Mouse (Mus musculus) left cerebral cortex, adult 8-10 months (tissue): ENCODE measurements around the gene Zcchc7. TPM values are rescaled to one million over a fixed set of nuclear protein-coding genes. Genes with fewer than 3 reads are reported as not detected.
"Not testable (repeated sequence)": the region's sequence is repeated elsewhere in the genome, so short reads cannot be mapped to it uniquely, and the experiment has no call there.

ENCODE experiments used
- DNase-seq, 2 experiments: peaks; one replicate each; pipeline ENCODE4 v3.0.0; 2022; ENCODE audit warnings: low spot score in 2 of 2
- total RNA-seq, 4 experiments: library from RNA; stranded (reverse); gene quantifications; 2 replicates each; pipeline ENCODE4 v1.2.4; 2022

The Zcchc7 gene
- total RNA-seq, 4 experiments from 2014 or later: 46.5 to 57.4 (median 51.1) TPM

DNA sequence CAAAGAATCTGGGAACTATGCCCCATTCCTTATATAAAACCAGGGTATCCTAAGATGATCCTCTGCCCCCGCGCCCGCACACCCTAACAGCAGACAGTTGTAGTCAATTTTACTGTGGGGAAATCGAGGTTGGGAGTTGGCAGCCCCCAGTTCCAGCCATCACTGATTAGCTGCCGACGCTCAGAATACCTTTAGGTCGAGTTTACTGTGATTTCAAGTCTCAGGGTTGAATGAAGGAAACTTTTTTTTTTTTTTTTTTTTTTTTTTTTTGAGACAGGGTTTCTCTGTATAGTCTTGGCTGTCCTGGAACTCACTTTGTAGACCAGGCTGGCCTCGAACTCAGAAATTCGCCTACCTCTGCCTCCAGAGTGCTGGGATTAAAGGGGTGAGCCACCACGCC is 1.5 kb downstream of the Zcchc7 start:
- DNase-seq: not testable (repeated sequence)

DNA sequence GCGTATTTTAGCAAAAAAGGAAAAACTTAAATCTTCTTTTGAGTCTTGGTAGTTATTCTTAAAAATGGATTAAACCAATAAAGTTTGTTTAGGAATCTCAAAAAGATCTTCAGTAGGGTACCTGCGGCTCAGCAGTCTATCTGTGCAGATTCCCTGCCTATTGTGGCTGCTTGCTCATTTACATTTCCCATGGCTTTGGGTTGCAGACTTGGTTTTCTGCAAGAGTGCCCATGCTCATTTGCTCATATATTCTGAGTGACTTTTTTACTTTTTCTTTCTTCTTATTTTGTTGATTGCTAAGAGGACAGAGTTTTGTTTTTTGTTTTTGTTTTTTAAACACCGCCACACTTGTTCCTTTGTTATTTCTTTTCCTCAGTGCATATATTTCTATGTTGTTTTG is 19.2 kb downstream of the Zcchc7 start:
- DNase-seq: no peak

DNA sequence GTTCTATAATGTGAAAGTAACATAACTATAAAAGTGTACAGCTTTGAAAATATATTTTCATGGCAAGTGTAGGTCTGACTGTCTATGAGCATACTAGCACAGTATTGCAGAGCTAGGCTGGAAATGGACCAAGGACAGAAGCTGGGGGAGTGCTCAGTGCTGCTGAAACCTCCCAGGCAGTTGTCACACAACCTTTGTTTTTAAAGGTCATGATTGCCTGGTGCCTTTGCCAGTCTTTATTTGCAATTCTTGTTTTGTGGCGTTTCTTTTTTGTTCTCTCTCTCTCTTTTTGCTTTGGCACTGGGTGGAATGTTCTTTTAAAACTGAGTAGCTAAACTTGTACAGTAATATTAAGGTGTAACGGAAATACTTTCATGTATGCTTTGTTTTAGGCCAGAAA is 21.0 kb downstream of the Zcchc7 start:
- no peak for DNase-seq

DNA sequence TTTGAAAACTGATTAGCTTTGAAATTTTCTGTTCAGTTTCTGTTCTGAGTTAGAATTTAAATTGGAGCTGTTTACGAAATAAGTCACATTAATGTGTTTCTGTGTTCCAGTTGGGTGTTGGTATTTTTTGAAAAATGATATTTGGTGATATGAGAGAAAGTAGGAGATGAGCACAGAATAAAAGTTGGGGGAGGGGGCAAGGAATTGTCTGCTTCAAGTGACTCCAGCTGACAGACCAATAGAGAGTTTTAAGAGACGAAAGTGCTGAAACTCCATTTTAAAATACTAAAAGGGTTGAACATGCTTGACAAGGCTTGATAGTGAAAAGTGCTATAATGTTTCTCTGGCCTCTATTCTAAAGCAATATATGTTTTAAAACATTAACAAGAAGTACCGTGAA is 21.4 kb downstream of the Zcchc7 start:
- DNase-seq: no peak

DNA sequence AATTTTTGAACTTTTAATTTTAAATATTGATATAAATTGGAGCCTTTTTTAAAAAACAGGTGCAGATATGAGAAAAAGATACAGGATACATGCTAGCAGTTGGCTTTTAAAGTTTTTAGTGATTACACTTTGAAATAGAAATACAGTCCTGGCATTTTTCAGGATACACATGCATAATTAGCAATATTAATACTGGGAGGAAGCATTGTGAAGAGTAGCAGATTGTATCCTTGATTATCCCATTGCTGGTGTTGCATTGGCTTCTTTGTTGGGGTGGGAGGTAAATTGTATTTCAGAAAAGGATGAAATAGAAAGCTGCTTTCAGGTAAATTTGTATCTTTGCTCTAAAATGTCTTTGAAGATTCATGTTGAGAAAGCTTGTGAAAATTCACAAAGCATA is 22.0 kb downstream of the Zcchc7 start:
- no peak for DNase-seq

DNA sequence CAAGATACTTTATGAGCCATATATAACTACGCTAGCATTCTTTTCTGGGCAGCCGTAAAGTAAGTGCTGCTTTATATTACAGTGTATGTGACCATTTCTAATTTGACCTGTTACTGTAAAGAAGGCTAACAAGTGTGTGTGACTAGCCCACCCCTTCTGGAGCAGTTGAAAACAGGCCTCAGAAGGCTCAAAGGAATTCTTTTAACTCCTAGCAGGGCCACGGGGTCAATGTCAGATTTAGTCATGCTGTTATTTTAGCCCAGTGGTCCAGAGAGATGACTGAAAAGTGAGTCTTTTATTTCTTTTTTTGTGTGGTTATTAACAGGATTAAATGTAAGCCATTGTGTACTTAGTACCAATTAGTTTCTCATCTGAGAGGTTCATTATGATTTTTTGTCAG is 22.6 kb downstream of the Zcchc7 start:
- no peak for DNase-seq

DNA sequence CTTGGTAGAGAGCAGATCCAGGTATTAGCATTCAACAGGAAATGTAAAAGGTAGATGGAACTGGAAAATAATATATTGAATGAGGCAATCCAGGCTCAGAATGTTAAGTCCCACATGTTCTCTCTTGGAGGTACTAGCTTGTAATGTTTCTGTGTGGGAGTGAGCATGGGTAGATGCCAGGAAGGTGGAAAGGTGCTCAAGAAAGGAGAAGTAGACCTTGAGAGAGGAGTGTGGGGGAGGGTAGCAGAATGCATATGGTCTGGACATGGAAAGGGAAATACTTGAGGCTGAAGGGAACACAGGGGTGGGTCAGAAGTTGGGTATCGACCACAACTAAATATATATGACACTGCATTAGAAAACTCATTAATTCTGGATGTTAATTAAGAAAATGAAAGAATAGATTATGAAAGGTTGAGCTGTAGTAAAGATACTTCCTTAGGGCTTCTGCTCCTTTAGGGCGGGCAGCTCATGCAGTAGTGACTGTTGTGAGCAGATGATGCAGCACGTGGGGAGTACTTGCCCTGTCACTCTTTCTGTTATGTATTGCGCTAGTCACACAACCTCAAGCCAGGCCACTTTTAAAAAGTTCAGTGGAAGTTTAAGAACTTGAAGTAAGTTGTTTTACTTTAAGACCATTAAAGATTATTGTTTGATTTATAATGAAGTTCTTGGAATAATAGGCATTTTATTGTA is 24.9 kb downstream of the Zcchc7 start:
- no peak for DNase-seq

DNA sequence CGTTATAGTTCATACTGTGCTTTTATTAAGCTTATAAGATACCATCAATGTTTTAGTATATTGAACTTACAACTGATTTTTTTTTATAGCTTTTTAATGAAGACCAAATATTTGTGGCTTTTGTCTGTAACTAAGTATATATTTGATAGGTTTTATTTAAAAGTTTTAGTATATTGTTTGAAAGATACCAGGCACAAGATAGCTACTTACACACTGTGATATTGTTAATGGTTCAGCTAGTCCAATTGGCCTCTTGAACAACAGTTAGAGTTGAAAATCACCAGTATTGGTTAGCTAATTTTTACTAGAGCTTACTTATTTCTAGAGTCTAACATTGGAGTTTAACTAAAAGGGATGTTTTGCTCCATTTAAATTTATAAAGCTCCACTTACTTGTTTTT is 25.8 kb downstream of the Zcchc7 start:
- DNase-seq: no peak

DNA sequence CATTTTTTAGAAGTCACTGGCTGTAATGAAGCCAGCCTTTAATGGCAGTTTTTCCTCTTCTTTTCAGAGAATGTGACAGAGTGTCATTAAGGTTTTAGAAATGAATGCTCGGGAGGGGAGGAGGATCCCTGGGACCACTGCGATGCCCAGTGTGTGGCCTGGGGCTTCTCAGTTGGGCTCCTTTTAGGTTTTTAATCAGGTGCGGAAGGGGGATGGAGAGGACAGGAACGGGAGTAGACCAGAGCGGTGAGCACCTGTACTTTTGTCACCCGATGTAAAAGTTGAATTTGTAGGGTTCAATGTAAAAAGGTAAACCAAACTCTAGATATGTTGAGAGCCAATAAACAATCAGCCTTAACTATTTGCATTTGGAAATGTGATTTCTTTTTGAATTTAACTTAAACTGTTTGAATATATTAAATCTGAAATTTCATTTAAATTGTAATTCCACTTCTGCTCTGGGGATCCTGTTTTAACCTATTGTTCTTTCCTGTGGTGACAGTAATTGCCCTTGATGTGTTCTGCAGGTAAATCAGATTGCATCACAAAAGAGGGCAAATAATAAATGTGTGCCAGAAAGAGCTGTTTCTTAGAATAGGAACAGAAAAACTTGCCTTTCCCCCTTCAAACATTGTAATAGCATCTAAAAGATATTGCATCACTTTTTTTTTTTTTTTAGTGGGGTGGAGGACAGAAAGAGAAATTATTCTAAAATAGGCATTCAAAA is 28.1 kb downstream of the Zcchc7 start:
- no peak for DNase-seq

DNA sequence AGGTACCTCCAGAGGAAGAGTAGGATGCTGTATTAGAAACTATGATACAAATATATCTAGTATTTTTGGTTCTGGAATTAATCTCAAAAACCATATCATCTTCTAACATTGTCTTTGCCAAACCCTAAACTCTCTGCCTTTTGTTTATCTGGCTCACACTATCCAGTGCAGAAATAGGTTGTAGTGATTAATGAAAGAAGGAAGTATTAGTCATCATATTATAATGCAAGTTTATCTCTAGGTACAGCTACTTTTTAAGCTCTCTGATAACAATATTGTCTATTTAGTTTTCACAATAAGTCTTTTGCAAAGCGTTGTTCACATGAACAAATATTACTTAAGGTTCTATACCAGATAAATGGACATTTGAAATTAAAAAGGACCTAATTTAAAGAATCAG is 57.2 kb downstream of the Zcchc7 start:
- no peak for DNase-seq

DNA sequence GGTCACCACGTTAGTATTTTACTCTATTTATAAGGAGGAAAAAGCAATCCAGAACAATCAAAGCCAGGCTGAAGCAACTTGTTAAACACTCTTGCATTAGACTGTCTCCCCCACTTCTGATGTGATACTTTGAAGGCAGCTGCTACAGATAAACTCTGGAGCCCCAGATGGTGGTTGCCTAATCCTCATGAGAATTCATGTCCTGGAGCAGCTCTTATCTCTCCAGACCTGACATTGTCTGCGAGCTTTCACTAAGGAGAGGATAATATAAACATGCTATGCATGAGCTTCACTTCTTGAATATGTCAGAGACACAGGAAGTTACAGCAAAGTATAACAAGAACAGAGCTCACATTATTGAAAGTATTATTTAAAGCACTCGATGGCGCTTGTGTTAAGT is 58.1 kb downstream of the Zcchc7 start:
- DNase-seq: no peak

DNA sequence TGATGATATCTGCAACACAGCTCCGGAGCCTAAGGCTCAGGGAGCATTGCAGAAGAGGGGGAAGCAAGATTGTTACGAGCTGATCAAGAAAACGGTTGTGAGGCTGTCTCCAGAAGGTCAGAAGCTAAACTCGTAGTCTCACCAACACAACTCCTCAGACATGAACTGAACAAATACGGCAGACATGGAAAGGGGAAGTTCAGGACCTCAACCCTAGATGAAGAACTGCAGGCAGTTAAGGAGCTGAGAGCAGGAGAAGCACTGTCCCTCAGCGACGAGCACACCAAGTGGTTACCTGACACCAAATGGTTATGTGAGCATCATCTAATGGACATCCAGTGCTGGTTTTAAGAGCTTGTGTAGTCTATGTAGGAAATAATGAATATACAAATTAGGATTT is 60.9 kb downstream of the Zcchc7 start:
- DNase-seq: no peak

DNA sequence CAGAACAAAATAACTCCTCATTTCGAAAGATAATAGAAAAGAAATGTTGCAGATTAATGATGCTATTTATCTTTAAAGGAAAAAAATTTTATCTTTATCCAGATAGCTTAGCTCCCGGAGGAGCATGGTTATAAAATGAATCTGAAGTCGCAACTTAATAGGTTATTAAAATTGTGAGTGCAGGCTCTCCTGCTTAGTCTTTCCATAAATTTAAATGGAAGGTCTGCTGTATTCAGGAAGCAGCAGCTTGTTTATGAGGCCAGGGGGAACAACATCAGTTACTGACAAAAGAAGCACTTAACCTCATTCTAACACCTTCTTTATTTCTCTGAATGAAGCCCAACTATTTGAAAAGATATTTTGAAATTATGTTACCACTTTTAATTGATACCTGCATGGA is 74.9 kb downstream of the Zcchc7 start:
- no peak for DNase-seq

DNA sequence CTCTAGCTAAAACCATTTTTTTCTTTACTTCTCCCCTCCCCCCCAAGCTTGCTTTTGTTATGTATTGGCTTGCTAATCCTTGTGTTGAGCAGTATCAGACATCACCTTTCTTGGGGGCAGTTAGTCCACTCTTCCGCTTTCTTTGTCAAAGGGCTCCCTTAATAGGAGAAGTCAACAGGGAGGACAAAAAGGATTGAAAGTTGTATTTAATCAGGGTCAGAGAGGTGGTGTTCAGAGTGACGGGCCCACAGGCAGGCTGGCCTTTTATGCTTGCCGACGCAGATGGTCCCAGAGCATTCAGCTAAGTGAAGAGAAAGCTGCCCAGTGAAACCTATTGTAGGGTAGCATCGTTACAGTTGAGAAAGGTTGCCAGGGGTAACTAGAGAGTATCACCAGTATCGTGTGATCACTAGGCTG is 96.2 kb downstream of the Zcchc7 start:
- DNase-seq: no peak

DNA sequence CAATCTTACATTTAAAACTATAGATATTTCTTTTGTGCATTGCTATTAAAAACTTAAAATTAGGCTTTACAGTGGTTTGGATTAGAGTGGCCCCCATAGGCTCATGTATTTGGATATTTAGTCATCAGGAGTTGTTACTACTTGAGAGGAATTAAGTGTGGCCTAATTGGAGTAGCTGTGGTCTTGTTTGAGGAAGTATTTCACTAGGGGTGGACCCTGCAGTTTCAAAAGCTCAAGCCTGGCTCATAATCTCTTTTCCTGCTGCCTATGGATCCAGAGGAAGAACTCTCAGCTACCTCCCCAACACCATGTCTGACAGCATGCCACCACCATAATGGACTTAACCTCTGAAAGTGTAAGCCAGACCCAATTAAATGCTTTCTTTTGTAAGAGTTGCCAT is 115.9 kb downstream of the Zcchc7 start:
- no peak for DNase-seq

DNA sequence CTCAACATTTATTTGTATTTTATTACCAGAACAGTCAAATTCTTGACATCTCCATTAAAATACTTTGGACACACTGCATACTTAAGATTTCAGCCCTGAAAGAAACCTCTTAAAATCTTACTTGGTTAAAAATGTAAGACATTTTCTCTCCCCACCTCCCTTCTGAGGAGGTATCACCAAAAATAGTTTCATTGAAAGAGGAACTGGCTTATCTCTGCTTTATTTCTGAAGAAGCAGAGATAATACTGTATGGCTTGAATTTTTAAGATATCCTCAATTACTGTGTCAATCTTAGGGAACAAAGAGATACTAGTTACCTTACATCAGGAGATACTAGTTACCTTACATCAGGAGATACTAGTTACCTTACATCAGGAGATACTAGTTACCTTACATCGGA is 116.4 kb downstream of the Zcchc7 start:
- no peak for DNase-seq

DNA sequence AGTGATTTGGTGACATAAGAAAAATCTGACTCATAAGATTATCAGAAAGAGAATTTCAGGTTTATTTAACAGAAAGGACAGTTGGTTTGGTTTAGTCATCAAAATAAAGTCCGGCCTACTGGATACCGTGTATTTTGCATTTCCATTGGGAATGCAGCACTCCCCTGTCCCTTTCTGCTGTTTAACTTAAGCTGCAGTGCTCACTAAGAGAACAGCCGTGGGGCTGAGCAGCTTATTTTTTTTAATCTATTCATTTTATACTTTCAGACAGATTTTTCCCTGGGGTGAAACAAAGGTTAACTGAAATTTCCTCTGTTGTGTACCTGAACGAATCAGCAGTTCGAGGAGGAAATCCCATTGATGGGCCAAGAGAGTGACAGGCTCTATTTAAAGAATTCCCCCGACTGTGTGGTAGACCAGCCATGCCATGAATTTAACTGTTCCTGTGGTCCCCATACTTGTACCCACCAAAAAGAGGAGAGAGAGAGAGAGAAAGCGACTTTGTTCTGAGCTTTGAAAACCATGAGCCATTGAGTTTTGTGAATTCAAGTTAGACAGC is 124.5 kb downstream of the Zcchc7 start:
- DNase-seq: no peak

DNA sequence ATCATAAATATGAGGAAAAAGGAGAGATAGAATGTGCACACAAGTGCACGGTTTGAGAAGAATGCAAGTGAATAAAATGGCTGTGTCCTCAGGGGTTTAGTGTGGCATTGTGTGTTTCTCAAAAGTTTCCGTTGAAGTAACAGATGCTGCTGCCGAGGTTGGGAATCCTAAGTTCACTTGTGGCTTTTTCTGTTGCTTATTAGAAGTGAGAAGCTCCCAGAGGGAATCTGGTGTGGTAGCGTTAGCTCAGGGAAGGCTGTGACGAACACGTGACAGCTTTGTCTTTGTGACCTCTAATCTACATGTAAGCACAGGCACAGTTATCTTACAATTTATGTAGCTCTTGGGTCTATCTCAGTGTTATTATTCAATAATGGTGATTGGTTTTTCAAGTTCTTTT is 130.5 kb downstream of the Zcchc7 start:
- no peak for DNase-seq

DNA sequence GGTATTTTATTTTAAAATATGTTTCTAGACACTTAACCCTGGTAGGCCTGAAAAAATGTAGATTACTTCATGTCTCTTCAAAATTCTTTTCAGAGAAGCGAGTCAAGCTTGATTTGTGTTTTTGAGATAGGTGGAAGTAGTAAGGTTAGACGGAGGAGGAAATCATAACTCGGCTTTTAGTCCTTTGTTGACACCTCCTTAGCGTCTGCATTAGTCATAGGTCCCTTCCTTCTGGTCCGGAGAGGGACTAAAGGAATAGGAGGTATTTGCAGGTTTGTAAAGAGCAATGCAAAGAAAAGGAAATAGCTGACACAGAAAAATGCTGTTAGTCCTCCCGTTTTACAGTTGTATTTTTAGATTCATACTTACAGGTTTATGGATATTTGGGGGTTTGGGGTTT is 135.7 kb downstream of the Zcchc7 start:
- no peak for DNase-seq

DNA sequence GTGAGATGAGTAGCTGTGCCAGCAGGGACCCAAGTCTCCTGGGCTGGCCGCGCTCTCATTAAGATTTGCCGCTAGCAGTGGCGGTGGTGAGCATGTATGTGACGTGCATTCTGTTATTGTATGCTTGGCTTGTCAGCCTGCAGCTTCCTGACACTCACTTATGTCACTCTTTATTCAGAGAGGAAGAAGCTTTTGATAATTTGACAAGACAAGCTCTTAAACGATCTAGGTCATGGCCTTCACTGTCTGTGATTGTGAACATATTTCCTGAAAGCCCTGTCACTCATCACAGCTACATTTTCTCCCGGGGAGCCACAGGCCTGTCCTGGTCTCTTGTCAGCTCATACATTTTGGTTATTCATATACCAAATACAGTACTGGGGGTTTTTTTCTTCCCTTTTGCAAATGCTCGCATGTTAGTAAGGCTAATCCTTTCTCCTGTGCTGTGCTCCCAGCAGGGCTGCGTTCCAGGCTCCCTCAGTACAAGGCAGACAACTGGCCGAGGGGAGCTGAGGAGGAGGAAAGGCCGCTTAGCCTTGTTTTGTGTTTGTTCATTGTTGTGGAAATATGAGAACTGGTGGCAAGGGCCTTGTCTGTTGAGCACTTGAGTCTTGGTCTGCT is 150.1 kb downstream of the Zcchc7 start:
- no peak for DNase-seq

DNA sequence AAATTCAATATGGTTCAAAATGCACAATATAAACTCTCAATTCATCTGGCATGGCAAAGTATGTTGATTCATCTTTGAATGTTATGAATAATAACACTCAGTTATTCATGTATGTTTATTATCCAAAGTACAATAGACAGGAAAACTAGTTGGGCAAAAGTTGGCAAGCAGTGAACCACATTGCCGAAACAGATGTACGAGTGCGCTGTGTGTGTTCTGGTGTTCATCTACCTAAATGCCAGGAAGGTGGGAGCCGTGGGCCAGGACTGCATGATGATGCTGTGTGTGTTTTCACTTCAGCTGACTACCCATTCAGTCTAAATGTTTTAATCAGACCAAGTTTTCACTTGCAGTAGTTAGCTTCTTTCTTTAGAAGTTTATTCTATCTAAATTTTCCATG is 150.7 kb downstream of the Zcchc7 start:
- DNase-seq: no peak

DNA sequence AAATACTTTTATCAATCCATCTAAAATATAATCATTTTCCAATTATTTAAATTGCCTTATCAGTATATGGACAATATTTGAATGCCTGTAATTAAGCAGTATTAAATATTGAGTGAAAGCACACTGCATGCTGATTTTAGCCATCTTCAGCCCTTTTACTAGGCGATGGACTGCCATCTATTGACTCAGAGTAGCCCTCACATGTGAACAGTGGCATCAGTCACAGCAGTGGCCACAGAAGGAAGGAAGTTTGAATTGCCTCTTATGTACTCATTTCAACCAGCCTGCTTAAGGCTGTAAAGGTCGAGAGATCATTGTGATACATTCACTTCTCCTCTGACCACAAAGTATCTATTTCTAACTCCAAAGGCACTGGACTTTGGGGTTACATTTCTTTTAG is 154.4 kb downstream of the Zcchc7 start:
- DNase-seq: no peak

DNA sequence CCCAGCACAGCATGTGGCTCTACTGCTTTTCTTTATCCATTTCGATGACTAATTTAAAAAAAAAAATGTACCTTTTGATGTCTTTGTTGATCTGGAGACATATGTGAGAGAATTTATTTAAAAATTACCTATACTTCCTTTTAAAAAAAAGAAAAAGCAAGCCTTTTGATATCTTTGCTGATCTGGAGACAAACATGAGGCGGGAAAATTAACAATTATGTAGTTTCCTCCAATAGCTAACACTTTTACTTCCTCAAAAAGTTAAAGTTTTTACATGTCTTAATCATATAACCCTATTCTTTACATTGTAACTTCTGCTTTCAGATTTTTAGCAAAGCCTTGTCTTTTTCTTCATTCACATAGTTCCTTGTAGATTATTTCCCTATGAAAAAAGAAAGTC is 155.2 kb downstream of the Zcchc7 start:
- no peak for DNase-seq
